Mouse (Mus musculus) 3T3-L1 (cell line): ENCODE measurements around the gene Slc18a3.

Experiments used
- DNase-seq: peaks from one replicate; pipeline ENCODE4 v3.0.0-alpha.2; 2015; ENCODE audit warnings: low read depth, low spot score

Gene Slc18a3

DNA sequence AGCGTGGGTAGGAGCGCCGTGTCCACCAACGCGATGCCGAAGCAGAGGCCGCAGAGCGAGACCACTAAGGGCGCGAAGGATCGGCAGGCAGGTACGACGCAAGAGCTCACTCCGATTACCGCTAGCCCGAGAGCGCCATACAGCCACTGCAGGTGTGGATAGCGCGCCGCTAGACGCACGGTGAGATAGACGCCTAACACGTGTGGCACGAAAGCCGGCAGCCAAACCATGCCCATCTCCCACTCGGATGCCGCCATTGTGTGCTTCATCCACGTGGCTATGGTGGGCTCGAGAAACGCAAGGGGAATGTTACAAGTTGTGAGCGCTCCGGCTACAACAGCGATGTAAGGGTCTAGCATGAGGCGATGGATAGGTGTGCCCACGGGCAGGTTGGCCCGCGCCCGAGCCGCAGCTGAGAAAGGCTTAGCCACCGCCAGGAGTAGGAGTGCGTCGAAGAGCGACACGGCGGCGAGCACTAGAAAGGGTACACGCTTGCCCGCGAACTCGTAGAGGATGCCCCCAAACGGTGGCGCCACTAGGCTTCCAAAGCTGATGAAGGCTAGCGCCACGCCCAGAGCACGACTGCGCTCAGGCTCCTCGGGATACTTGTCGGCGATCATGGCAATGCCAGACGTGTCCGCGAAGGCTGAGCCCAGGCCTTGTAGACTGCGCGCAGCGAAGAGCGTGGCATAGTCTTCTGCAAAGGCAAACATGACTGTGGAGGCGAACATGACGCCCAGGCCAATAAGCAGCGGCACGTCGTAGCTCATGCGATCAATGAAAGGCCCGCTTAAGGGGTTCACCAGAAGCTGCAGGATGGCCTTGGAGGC lies 1.2 kb downstream of the Slc18a3 start:
- DNase-seq, result no peak

- no peak for DNase-seq
Observed at GRCm38 (mm10) chr14:32452552-32452951, 12.1 kb downstream of the Slc18a3 start.

DNA sequence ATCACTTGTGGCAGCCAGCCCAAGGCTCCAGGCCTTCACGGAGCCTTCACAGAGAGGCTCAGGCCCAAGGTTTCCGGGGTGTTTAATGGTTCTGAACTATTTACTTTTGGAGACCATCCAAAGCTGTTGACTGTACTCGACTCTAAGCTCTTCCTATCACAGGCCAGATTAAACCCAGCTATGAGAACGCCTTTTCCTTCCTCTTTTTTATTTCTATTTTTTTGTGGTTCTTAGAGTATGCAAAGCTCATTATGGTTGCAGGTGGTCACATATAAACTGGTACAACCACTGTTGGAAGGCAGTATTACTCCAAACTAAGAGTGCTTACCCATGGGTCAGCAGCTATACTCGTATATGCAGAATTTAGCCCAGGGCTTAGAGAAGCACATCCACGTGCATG lies 17.7 kb downstream of the Slc18a3 start:
- DNase-seq, result no peak

DNA sequence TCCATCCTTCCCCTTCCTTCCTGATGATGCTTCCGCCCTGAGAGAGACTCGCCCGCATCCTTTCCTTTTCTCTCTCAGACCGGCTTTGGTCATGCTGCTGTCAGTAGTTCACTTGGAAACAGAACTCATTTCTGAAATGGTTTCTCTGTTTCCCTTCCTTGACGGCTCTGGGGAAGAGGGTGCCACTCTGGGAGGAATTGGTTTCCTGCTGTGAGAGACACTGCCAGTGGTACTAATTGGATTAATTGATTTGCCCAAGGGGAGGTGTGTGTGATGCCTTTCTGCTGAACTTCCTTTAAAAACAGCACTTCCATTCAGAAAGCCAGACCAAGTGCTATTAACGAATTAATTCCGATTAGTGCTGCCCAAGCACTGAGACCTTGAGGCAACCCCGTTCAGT lies 21.2 kb downstream of the Slc18a3 start:
- no peak for DNase-seq

- DNase-seq, result no peak
Observed at GRCm38 (mm10) chr14:32439744-32440143, 24.9 kb downstream of the Slc18a3 start.

- DNase-seq, result no peak
Observed at GRCm38 (mm10) chr14:32439316-32439715, 25.3 kb downstream of the Slc18a3 start.

GRCm38 (mm10) chr14:32437352-32437793 lies 27.3 kb downstream of the Slc18a3 start:
- DNase-seq, result peak; percentile 24

- DNase-seq, result no peak
Observed at GRCm38 (mm10) chr14:32429030-32429602, 35.5 kb downstream of the Slc18a3 start.

DNA sequence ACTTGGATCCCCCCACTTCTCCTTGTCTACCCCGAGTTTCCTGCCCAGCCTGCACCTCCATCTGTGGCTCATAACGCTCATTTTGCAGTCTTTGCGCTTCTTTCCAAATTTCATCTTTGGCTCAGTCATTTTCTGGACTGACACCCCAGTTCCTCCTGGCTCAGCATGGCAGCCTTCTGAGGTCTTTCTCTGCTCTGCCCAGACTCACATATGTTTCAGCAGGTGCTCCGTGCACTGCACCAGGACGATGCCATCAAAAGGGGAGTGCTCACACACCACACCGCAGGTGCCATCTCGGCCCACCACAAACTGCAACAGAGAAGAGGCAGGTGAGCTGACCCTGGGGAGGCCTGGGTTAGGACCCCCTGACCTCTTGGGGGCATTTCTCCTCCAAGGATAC lies 40.7 kb downstream of the Slc18a3 start:
- DNase-seq, result no peak

- DNase-seq, result no peak
Observed at GRCm38 (mm10) chr14:32418747-32419146, 45.9 kb downstream of the Slc18a3 start.
